Mouse (Mus musculus) erythroblast, adult 5-6 weeks (primary cell): Measurements from ENCODE around the gene Ctnnd1. TPM values are rescaled to one million over a fixed set of nuclear protein-coding genes. Genes with fewer than 3 reads are reported as not detected.

ENCODE experiments used
- ATAC-seq: replicated peaks from 2 replicates; pipeline ENCODE4 v1.8.0; 2016; ENCODE audit warnings: moderate number of reproducible peaks, mild to moderate bottlenecking, moderate TSS enrichment, inconsistent platforms; ENCODE audit not compliant: poor library complexity, low FRiP score, severe bottlenecking
- total RNA-seq, 2 experiments: library from RNA; stranded (forward) in 1 of 2; stranded (reverse) in 1 of 2; fragments of 150-400 nt in 1 of 2; fragments of 200-764, 138-1000 nt in 1 of 2; gene quantifications; 2 replicates each; pipeline versions ENCODE4 v1.2.3 to v1.2.4; 2015 to 2017; ENCODE audit warnings: low replicate concordance in 2 of 2

The Ctnnd1 gene
- total RNA-seq, 2 experiments from 2014 or later: 6.2 to 10.0 TPM

GRCm38 (mm10) chr2:84618914-84619313 lies 31.7 kb downstream of the Ctnnd1 start:
- no peak for ATAC-seq

GRCm38 (mm10) chr2:84617637-84618515 lies 32.7 kb downstream of the Ctnnd1 start:
- peak; percentile 51; the same call in 1 of the 2 replicates for ATAC-seq

GRCm38 (mm10) chr2:84612764-84613163 lies 37.8 kb downstream of the Ctnnd1 start:
- ATAC-seq: no peak

GRCm38 (mm10) chr2:84607842-84608241 lies 42.7 kb downstream of the Ctnnd1 start:
- no peak for ATAC-seq

- ATAC-seq: no peak
Measured at GRCm38 (mm10) chr2:84600977-84601376, 49.6 kb downstream of the Ctnnd1 start.

GRCm38 (mm10) chr2:84599270-84599888 lies 51.2 kb downstream of the Ctnnd1 start:
- ATAC-seq: no peak

- no peak for ATAC-seq
Measured at GRCm38 (mm10) chr2:84597123-84597522, 53.4 kb downstream of the Ctnnd1 start.

- ATAC-seq: no peak
Measured at GRCm38 (mm10) chr2:84592801-84593200, 57.8 kb downstream of the Ctnnd1 start.

GRCm38 (mm10) chr2:84585700-84586099 lies 64.9 kb downstream of the Ctnnd1 start:
- no peak for ATAC-seq

GRCm38 (mm10) chr2:84582286-84582685 lies 68.3 kb downstream of the Ctnnd1 start:
- no peak for ATAC-seq

- ATAC-seq: peak; percentile 70
Measured at GRCm38 (mm10) chr2:84581208-84581607, 69.4 kb downstream of the Ctnnd1 start.

GRCm38 (mm10) chr2:84579311-84579710 lies 71.3 kb downstream of the Ctnnd1 start:
- no peak for ATAC-seq

GRCm38 (mm10) chr2:84574130-84574529 lies 76.4 kb downstream of the Ctnnd1 start:
- no peak for ATAC-seq

GRCm38 (mm10) chr2:84556888-84557514 lies 93.6 kb downstream of the Ctnnd1 start:
- ATAC-seq: no peak

- ATAC-seq: no peak
Measured at GRCm38 (mm10) chr2:84551390-84552100, 99.0 kb downstream of the Ctnnd1 start.

Other genes with a start within 250 kb of the Ctnnd1 start
- gene Calcrl, start 225.4 kb downstream of the Ctnnd1 start, total RNA-seq (2015; ENCODE audit: low replicate concordance): 10.7 and 16.7 TPM in 2 replicates
- gene Calcrl, start 225.4 kb downstream of the Ctnnd1 start, total RNA-seq (2017; ENCODE audit: low replicate concordance): 21.0 and 32.3 TPM in 2 replicates
- gene Tfpi, start 174.0 kb downstream of the Ctnnd1 start, total RNA-seq (2015; ENCODE audit: low replicate concordance): 2.3 and 2.7 TPM in 2 replicates
- 6.1 and 6.9 TPM in 2 replicates for gene Tfpi, start 174.0 kb downstream of the Ctnnd1 start, total RNA-seq (2017; ENCODE audit: low replicate concordance)
- not detected in 2 replicates for gene Btbd18, start 8.3 kb upstream of the Ctnnd1 start, total RNA-seq (2015; ENCODE audit: low replicate concordance)
- gene Btbd18, start 8.3 kb upstream of the Ctnnd1 start, total RNA-seq (2017; ENCODE audit: low replicate concordance): not detected in 2 replicates
- gene Selenoh, start 20.0 kb upstream of the Ctnnd1 start, total RNA-seq (2015; ENCODE audit: low replicate concordance): 42.3 and 58.3 TPM in 2 replicates
- 23.3 and 23.4 TPM in 2 replicates for gene Selenoh, start 20.0 kb upstream of the Ctnnd1 start, total RNA-seq (2017; ENCODE audit: low replicate concordance)
- not detected in 2 replicates for gene Gm28635, start 27.3 kb upstream of the Ctnnd1 start, total RNA-seq (2015; ENCODE audit: low replicate concordance)
- gene Gm28635, start 27.3 kb upstream of the Ctnnd1 start, total RNA-seq (2017; ENCODE audit: low replicate concordance): 1.8 TPM in 1 of 2 replicates, not detected in the other
- 14.0 and 24.7 TPM in 2 replicates for gene Med19, start 27.6 kb upstream of the Ctnnd1 start, total RNA-seq (2015; ENCODE audit: low replicate concordance)
- 12.0 and 18.8 TPM in 2 replicates for gene Med19, start 27.6 kb upstream of the Ctnnd1 start, total RNA-seq (2017; ENCODE audit: low replicate concordance)
- 17.8 and 29.0 TPM in 2 replicates for gene Tmx2, start 28.4 kb upstream of the Ctnnd1 start, total RNA-seq (2015; ENCODE audit: low replicate concordance)
- gene Tmx2, start 28.4 kb upstream of the Ctnnd1 start, total RNA-seq (2017; ENCODE audit: low replicate concordance): 18.9 and 19.5 TPM in 2 replicates
- gene Zdhhc5, start 64.4 kb upstream of the Ctnnd1 start, total RNA-seq (2015; ENCODE audit: low replicate concordance): 28.4 and 29.2 TPM in 2 replicates
- 39.8 and 41.3 TPM in 2 replicates for gene Zdhhc5, start 64.4 kb upstream of the Ctnnd1 start, total RNA-seq (2017; ENCODE audit: low replicate concordance)
- 53.6 and 64.6 TPM in 2 replicates for gene Clp1, start 76.6 kb upstream of the Ctnnd1 start, total RNA-seq (2015; ENCODE audit: low replicate concordance)
- gene Clp1, start 76.6 kb upstream of the Ctnnd1 start, total RNA-seq (2017; ENCODE audit: low replicate concordance): 46.7 and 70.3 TPM in 2 replicates
- 1,364 and 1,503 TPM in 2 replicates for gene Ypel4, start 83.3 kb upstream of the Ctnnd1 start, total RNA-seq (2015; ENCODE audit: low replicate concordance)
- 1,636 and 1,967 TPM in 2 replicates for gene Ypel4, start 83.3 kb upstream of the Ctnnd1 start, total RNA-seq (2017; ENCODE audit: low replicate concordance)
- not detected in 2 replicates for gene Gm19426, start 92.9 kb upstream of the Ctnnd1 start, total RNA-seq (2015; ENCODE audit: low replicate concordance)
- gene Gm19426, start 92.9 kb upstream of the Ctnnd1 start, total RNA-seq (2017; ENCODE audit: low replicate concordance): not detected in 2 replicates
- 4.2 and 7.3 TPM in 2 replicates for gene Serping1, start 124.7 kb upstream of the Ctnnd1 start, total RNA-seq (2015; ENCODE audit: low replicate concordance)
- gene Serping1, start 124.7 kb upstream of the Ctnnd1 start, total RNA-seq (2017; ENCODE audit: low replicate concordance): 2.1 and 3.1 TPM in 2 replicates
- 974 and 1,000 TPM in 2 replicates for gene Ube2l6, start 148.1 kb upstream of the Ctnnd1 start, total RNA-seq (2015; ENCODE audit: low replicate concordance)
- gene Ube2l6, start 148.1 kb upstream of the Ctnnd1 start, total RNA-seq (2017; ENCODE audit: low replicate concordance): 826 and 843 TPM in 2 replicates
- gene Smtnl1, start 171.9 kb upstream of the Ctnnd1 start, total RNA-seq (2015; ENCODE audit: low replicate concordance): not detected in 2 replicates
- 2.0 TPM in 1 of 2 replicates, not detected in the other for gene Smtnl1, start 171.9 kb upstream of the Ctnnd1 start, total RNA-seq (2017; ENCODE audit: low replicate concordance)
- 28.6 and 43.9 TPM in 2 replicates for gene Timm10, start 176.2 kb upstream of the Ctnnd1 start, total RNA-seq (2015; ENCODE audit: low replicate concordance)
- gene Timm10, start 176.2 kb upstream of the Ctnnd1 start, total RNA-seq (2017; ENCODE audit: low replicate concordance): 5.2 and 22.2 TPM in 2 replicates
- gene Slc43a1, start 188.1 kb upstream of the Ctnnd1 start, total RNA-seq (2015; ENCODE audit: low replicate concordance): 756 and 864 TPM in 2 replicates
- 516 and 701 TPM in 2 replicates for gene Slc43a1, start 188.1 kb upstream of the Ctnnd1 start, total RNA-seq (2017; ENCODE audit: low replicate concordance)
- not detected in 2 replicates for gene Rtn4rl2, start 235.9 kb upstream of the Ctnnd1 start, total RNA-seq (2015; ENCODE audit: low replicate concordance)
- gene Rtn4rl2, start 235.9 kb upstream of the Ctnnd1 start, total RNA-seq (2017; ENCODE audit: low replicate concordance): not detected in 2 replicates